Mouse (Mus musculus) left cerebral cortex, postnatal 10 days (tissue): ENCODE results near the gene Hoxb3. TPM values are rescaled to one million over a fixed set of nuclear protein-coding genes. Genes with fewer than 3 reads are reported as not detected.

Source experiments
- DNase-seq, 2 experiments: peaks; one replicate each; pipeline ENCODE4 v3.0.0; 2021 to 2022; ENCODE audit warnings: low spot score in 2 of 2, mixed read lengths in 1 of 2; ENCODE audit errors: extremely low spot score in 1 of 2
- intact Hi-C: fragments of 180-260 bp; cut with DNase I; formaldehyde crosslinking; loops from one replicate; pipeline ENCODE4 v1.15.1; 2025
- total RNA-seq, 2 experiments: library from RNA; stranded (reverse); gene quantifications; 2 replicates each; pipeline ENCODE4 v1.2.3; 2021

Hoxb3 gene
- total RNA-seq, 2 experiments from 2014 or later = not detected

GRCm38 (mm10) chr11:96286739-96287385 is 36.3 kb upstream of the Hoxb3 start:
- DNase-seq = no peak
- intact Hi-C loops = loop anchor here (10.0 kb wide), 2 partner anchors 282 to 458 kb away; partner anchors contain the start of gene Igf2bp1

- intact Hi-C loops = loop anchor here (10.0 kb wide), 2 partner anchors 283 to 457 kb away; partner anchors contain the start of gene Igf2bp1
- no peak for DNase-seq
These were observed 35.7 kb upstream of the Hoxb3 start for GRCm38 (mm10) chr11:96287411-96287810.

DNA sequence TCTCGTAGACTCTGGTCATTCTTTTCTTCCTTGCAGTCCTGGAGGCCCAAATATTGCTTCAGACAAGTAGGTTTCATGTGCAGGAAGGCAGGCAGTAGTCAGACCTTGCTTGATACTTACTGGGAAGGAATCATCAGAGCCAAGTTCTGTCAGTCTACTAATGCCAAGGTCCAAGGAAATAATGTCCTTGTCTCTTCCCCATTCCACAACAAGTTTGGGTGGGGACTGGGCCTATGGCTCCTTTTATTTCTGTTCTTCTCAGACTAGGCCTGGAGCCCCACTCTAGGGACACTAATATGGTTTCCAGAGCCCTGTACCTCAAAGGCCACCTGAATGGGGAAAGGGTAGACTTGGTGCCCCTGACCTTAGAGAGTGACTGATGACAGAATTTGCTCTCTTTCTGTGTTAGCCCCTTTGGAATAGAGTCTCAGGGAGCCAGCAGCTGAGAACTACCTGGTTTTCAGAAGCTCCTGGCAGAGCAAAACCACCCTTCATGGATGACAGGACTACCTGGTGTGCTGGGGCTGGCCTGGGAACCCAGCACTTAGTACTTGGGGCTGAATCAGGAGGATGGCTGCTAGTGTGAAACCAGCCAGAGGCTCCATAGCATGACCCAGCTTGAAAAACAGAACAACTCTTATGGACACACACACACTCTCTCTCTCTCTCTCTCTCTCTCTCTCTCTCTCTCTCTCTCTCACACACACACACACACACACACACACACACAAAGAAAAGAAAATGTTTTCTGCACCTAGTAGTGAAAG is 34.5 kb upstream of the Hoxb3 start:
- DNase-seq = no peak
- intact Hi-C loops = loop anchor here (10.0 kb wide), 2 partner anchors 284 to 456 kb away; partner anchors contain the start of gene Igf2bp1

DNA sequence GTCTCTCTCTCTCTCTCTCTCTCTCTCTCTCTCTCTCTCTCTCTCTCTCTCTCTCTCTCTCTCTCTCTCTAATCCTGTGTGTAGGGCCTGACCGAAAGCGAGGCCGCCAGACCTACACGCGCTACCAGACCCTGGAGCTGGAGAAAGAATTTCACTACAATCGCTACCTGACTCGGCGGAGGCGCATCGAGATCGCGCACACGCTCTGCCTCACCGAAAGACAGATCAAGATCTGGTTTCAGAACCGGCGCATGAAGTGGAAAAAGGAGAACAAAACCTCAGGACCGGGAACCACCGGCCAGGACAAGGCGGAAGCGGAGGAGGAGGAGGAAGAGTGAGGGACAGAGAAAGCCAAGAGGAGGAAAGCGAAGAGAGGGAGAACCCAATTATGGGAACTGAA is 33.8 kb upstream of the Hoxb3 start:
- intact Hi-C loops = loop anchor here (10.0 kb wide), 2 partner anchors 284 to 456 kb away; partner anchors contain the start of gene Igf2bp1
- no peak for DNase-seq

DNA sequence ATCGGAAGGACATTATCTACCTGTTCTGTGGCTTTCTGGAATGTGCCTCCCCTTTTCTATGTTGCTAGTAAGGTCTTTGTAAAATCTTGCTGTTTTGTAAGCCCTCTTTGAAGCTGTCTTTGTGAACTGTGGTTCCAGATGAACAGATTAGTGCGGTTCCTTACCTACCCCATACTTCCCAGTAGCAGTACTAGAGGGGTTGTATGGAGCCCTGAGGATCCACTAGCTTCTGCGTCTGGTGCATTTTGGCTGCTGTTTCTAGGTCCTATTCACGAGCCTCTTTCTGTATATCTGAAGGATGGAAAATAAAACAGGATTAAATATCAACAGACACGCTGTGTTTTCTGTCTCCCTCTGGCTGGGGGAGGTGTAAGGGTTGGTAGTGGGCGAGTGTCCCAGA is 33.3 kb upstream of the Hoxb3 start:
- no peak for DNase-seq
- intact Hi-C loops = loop anchor here (5.0 to 10.0 kb wide), 3 partner anchors 62 to 455 kb away; partner anchors contain the start of genes Hoxb2 and Igf2bp1

DNA sequence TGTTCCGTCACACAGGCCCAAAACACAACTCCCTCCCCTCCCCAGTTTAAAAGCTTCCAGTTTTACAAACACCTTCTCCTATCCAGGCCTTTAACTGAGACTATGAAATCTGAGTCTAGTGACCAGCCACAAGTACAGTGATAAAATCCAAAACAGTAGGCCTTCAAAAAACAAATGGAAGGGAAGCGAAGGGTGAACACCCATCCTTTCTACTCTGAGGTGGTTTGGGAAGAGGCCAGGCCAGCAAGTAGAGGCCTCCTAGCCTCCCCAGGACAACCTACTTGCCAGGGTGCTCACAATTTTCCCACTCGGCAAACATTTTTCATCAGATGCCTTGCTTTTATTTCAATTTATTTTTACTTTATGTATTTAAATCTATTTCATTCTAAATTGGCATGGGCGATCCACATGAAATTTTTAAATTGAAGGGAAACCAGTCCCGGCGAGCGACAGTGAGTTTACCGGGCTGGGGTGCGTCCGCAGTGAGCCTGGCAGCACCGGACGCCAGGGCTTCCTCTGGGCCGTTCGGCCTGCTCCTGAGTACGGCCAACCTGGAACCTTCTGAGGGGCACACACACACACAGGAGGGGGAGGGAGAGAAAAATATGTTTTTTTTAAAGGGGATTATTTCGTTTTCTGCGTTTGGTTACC is 32.3 kb upstream of the Hoxb3 start:
- intact Hi-C loops = loop anchor here (5.0 kb wide), 1 partner anchor 61 kb away; the partner anchor contains the start of gene Hoxb2
- DNase-seq = no peak

- DNase-seq = no peak
- intact Hi-C loops = loop anchor here (5.0 kb wide), 1 partner anchor 60 kb away; the partner anchor contains the start of gene Hoxb2
These were observed 31.2 kb upstream of the Hoxb3 start, which contains the start of gene Hoxb6 for GRCm38 (mm10) chr11:96291681-96292564. Gene Hoxb6 (plus strand): TSS chr11:96292476.

GRCm38 (mm10) chr11:96292565-96293301 is 30.4 kb upstream of the Hoxb3 start:
- intact Hi-C loops = loop anchor here (5.0 kb wide), 1 partner anchor 60 kb away; the partner anchor contains the start of gene Hoxb2
- no peak for DNase-seq

DNA sequence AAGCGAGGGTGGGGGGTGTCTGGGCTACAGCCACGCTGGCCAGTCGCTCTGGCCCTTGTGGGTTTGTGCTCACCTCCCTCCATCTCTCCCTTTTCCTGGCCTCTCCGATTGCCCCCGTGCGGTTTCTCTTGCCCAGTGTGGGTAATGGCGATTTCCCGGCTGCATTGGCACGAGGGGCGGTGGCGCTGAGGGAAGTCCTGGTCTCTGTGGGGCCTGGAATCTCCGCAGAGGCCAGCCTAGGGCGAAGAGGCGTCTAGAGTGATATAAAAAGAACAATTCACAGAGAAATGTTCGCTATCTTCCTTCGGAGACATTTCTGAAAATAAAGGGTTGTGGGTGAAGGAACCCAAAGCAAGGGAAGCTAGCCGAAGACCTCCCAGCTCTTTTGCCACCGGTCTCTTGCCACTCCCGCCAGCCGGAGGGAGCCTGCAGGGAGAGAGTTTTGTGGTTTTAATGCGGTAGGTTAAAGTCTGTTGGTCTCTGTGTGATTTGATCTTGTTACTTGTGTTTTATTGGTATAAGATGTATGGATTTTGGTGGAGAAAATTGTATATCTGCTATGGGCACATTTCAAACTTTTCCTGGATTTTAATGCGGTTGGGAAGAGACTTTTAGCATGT is 29.7 kb upstream of the Hoxb3 start:
- intact Hi-C loops = loop anchor here (5.0 kb wide), 1 partner anchor 59 kb away; the partner anchor contains the start of gene Hoxb2
- DNase-seq = no peak

DNA sequence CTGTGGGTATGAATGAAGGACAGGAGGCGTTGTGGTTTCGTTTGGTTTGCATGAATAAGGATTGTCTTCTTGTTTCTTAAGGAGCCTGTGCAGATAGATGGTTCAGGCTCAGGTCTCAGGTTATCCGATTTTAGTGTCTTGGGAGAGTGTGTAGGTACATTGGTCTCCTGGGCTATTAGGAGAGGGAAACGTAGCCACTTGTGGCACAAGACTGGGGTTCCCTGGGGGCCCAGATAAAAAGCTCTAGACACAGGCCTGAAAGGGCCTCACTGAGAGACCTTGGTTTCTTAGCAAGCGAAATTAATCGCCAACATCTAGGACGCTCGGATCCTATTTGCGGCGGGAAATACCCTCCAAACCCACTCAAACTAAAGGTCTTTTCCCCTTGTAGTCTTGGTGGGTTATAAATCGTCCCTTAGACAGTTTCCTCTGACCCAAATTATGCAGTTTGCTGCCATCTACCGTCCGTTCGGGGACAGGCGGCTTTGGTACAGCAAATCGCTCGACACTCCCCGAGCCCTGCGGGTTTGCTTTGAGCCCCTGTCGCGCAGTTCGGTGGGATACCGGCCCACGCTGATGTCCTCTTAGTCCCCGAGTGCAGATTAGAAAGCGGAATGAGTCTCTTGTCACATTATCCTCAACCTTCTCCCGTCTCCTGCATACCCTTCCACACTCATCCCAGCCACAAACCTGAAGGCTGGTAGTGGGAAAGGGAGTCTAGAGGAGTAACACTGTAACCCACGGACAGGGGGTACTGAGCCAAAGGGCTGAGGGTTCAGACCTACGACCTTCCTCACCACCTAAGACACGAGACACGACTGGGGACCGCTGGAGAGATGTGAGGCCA is 28.7 kb upstream of the Hoxb3 start:
- DNase-seq = peak; percentile 16 to 53
- intact Hi-C loops = loop anchor here (5.0 kb wide), 1 partner anchor 58 kb away; the partner anchor contains the start of gene Hoxb2

- DNase-seq = no peak
- intact Hi-C loops = no loop called here
These were observed 27.9 kb upstream of the Hoxb3 start for GRCm38 (mm10) chr11:96295092-96295835.

- intact Hi-C loops = no loop called here
- no peak for DNase-seq
These were observed 26.1 kb upstream of the Hoxb3 start for GRCm38 (mm10) chr11:96296997-96297396.

GRCm38 (mm10) chr11:96297428-96297827 is 25.7 kb upstream of the Hoxb3 start:
- intact Hi-C loops = no loop called here
- DNase-seq = no peak

DNA sequence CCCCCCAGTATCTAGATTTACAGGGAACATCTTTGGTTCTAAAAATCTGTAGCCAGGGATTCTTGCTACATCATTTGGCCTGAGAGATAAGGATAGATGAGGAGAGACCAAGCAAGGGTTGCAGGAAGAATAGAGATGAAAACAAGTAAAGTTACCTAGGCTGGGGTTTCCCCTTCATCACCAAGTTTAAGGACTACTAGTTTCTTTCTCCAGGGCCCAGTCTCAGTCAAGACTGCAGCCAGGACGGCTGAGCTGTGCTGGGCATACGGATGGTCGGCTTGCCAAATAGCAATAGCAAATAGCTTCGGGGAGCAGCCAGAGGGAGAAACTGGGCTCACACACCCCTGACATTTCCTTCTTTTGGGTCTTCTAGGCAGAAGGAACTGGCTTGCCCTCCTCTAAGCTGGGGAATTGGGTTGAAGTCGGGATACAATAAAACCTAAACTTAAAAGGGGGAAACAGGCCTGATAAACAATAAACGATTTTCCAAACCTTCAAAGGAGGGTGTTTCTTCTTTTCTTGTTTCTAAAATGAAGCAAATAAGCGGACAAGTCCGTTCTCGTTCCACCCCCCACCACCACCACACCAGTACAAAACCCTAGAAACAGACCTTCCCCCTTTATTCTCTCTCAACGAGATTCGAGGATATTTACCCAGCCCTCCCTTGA is 25.0 kb upstream of the Hoxb3 start:
- DNase-seq = no peak
- intact Hi-C loops = no loop called here
